Mouse (Mus musculus) C2C12 (cell line): Measurements from ENCODE around the gene Cfap61. TPM values are rescaled to one million over a fixed set of nuclear protein-coding genes. Genes with fewer than 3 reads are reported as not detected.

Source experiments
- H3K27me3 ChIP-seq: one replicate; pipeline ENCODE4 v1.6.1; 2011; ENCODE audit not compliant: control insufficient read depth, insufficient read depth, insufficient read length
- H3K36me3 ChIP-seq: one replicate; pipeline ENCODE4 v1.6.1; 2011; ENCODE audit not compliant: control insufficient read depth, insufficient read depth
- H3K4me3 ChIP-seq: one replicate; pipeline ENCODE4 v1.5.1; 2011; ENCODE audit warnings: mild to moderate bottlenecking, control low read depth; ENCODE audit not compliant: poor library complexity, insufficient read depth, severe bottlenecking
- H3K79me2 ChIP-seq: one replicate; pipeline ENCODE4 v1.6.1; 2011; ENCODE audit not compliant: control insufficient read depth, insufficient read depth
- H3K79me3 ChIP-seq: one replicate; pipeline ENCODE4 v1.6.1; 2011; ENCODE audit warnings: low read depth, control low read depth
- H3ac ChIP-seq: one replicate; pipeline ENCODE3; 2011; ENCODE audit warnings: low read depth; ENCODE audit not compliant: control insufficient read depth, insufficient read length
- CEBPB ChIP-seq: IDR thresholded peaks from one replicate; pipeline ENCODE4 v1.6.1; 2011; ENCODE audit warnings: low read depth, mild to moderate bottlenecking, control low read depth, moderate library complexity
- CTCF ChIP-seq: IDR thresholded peaks from one replicate; pipeline ENCODE4 v1.5.1; 2011; ENCODE audit not compliant: control insufficient read depth, insufficient read depth, insufficient read length
- FOSL1 ChIP-seq: IDR thresholded peaks from one replicate; pipeline ENCODE4 v1.8.0; 2011; ENCODE audit warnings: mild to moderate bottlenecking, low read length; ENCODE audit not compliant: poor library complexity, insufficient read depth, severe bottlenecking
- MAX ChIP-seq: IDR thresholded peaks from one replicate; pipeline ENCODE4 v1.6.1; 2011; ENCODE audit warnings: mild to moderate bottlenecking, control low read depth
- MYOD1 ChIP-seq: IDR thresholded peaks from one replicate; pipeline ENCODE4 v1.6.1; 2011; ENCODE audit warnings: low read depth; ENCODE audit not compliant: control insufficient read depth, insufficient read length
- MYOG ChIP-seq: IDR thresholded peaks from one replicate; pipeline ENCODE4 v1.6.1; 2011; ENCODE audit not compliant: control insufficient read depth, insufficient read length; ENCODE audit errors: extremely low read depth
- USF1 ChIP-seq: IDR thresholded peaks from one replicate; pipeline ENCODE4 v1.6.1; 2011; ENCODE audit warnings: low read depth, mild to moderate bottlenecking, control low read depth, moderate library complexity
- polyA plus RNA-seq: library from polyadenylated mRNA; unstranded; fragments of >200 nt; fragmentation: generic; extraction: Trizol; gene quantifications from one replicate; pipeline ENCODE4 v1.2.1, GENCODE M21; 2012; ENCODE audit warnings: missing spikeins

Cfap61 gene
- polyA plus RNA-seq, 1 experiment, result 0.06 TPM

- Histone ChIP-seq H3K4me3 (no peak overlapping the region), H3K27me3 (peaks cover 14% of the 10 kb centered on the region), H3K36me3 (no peaks in the 10 kb centered on the region), H3K79me2 (no peaks in the 10 kb centered on the region), H3K79me3 (no peaks in the 10 kb centered on the region), H3ac (no peak overlapping the region)
- TF ChIP-seq MYOD1, result no peak
- no peak for TF ChIP-seq CTCF
- no peak for TF ChIP-seq FOSL1
- TF ChIP-seq USF1, result no peak
- TF ChIP-seq MAX, result no peak
- TF ChIP-seq MYOG, result no peak
- TF ChIP-seq CEBPB, result no peak
These were observed 6.8 kb downstream of the Cfap61 start for GRCm38 (mm10) chr2:145941403-145941802.

- no peaks in the 10 kb centered on the region for H3K79me2 ChIP-seq
- no peak overlapping the region for H3ac ChIP-seq
- peaks cover 14% of the 10 kb centered on the region for H3K27me3 ChIP-seq
- TF ChIP-seq CEBPB (no peak), MYOD1 (no peak), USF1 (no peak), MYOG (no peak), MAX (no peak), CTCF (no peak), FOSL1 (no peak)
- H3K79me3 ChIP-seq, result no peaks in the 10 kb centered on the region
- H3K4me3 ChIP-seq, result no peak overlapping the region
- H3K36me3 ChIP-seq, result no peaks in the 10 kb centered on the region
These were observed 9.7 kb downstream of the Cfap61 start for GRCm38 (mm10) chr2:145944286-145944685.

GRCm38 (mm10) chr2:145948402-145948954 is 13.9 kb downstream of the Cfap61 start:
- peaks cover 5% of the 10 kb centered on the region for H3K27me3 ChIP-seq
- no peak overlapping the region for H3K4me3 ChIP-seq
- H3K79me2 ChIP-seq, result no peaks in the 10 kb centered on the region
- no peaks in the 10 kb centered on the region for H3K36me3 ChIP-seq
- TF ChIP-seq MAX, result no peak
- no peak for TF ChIP-seq MYOG
- no peak for TF ChIP-seq FOSL1
- no peak for TF ChIP-seq MYOD1
- no peak for TF ChIP-seq CTCF
- no peak for TF ChIP-seq USF1
- TF ChIP-seq CEBPB, result no peak
- H3K79me3 ChIP-seq, result no peaks in the 10 kb centered on the region
- no peak overlapping the region for H3ac ChIP-seq

- H3K36me3 ChIP-seq, result no peaks in the 10 kb centered on the region
- no peak overlapping the region for H3ac ChIP-seq
- no peaks in the 10 kb centered on the region for H3K79me3 ChIP-seq
- H3K4me3 ChIP-seq, result no peak overlapping the region
- no peaks in the 10 kb centered on the region for H3K79me2 ChIP-seq
- no peak for TF ChIP-seq CTCF
- no peak for TF ChIP-seq CEBPB
- no peak for TF ChIP-seq USF1
- TF ChIP-seq MAX, result no peak
- TF ChIP-seq MYOD1, result no peak
- no peak for TF ChIP-seq FOSL1
- no peak for TF ChIP-seq MYOG
- peaks cover 3% of the 10 kb centered on the region for H3K27me3 ChIP-seq
These were observed 15.0 kb downstream of the Cfap61 start for GRCm38 (mm10) chr2:145949475-145950068.

GRCm38 (mm10) chr2:145950239-145950638 is 15.7 kb downstream of the Cfap61 start:
- H3K79me3 ChIP-seq, result no peaks in the 10 kb centered on the region

More at GRCm38 (mm10) chr2:145950239-145950638, 15.7 kb downstream of the Cfap61 start:
- no peaks in the 10 kb centered on the region for H3K27me3 ChIP-seq
- no peaks in the 10 kb centered on the region for H3K79me2 ChIP-seq
- TF ChIP-seq MAX (no peak), USF1 (no peak), MYOG (no peak), MYOD1 (no peak), CEBPB (no peak), CTCF (no peak), FOSL1 (no peak)
- no peak overlapping the region for H3K4me3 ChIP-seq
- no peaks in the 10 kb centered on the region for H3K36me3 ChIP-seq
- no peak overlapping the region for H3ac ChIP-seq
